Mouse (Mus musculus) E14TG2a.4 (cell line): ENCODE results near the gene 0610030E20Rik.

ENCODE experiments used
- H3K27me3 ChIP-seq: 2 replicates; pipeline ENCODE4 v1.6.1; 2014; ENCODE audit warnings: low read length, control low read depth; ENCODE audit not compliant: insufficient read depth
- H3K36me3 ChIP-seq: 2 replicates; pipeline ENCODE4 v1.6.1; 2014; ENCODE audit warnings: low read length, control low read depth; ENCODE audit not compliant: insufficient read depth
- H3K4me1 ChIP-seq: replicated peaks from 2 replicates; pipeline ENCODE4 v1.6.1; 2014; ENCODE audit warnings: low read depth, low read length, control low read depth
- H3K4me3 ChIP-seq: replicated peaks from 2 replicates; pipeline ENCODE4 v1.5.1; 2014; ENCODE audit warnings: mild to moderate bottlenecking, low read length
- H3K9me3 ChIP-seq: 2 replicates; pipeline ENCODE4 v1.6.1; 2014; ENCODE audit warnings: low read length, control low read depth
- CTCF ChIP-seq: conservative IDR thresholded peaks from 2 replicates; pipeline ENCODE4 v1.5.1; 2014; ENCODE audit warnings: low read length
- NANOG ChIP-seq: IDR thresholded peaks from 2 replicates; pipeline ENCODE4 v1.6.1; 2014; ENCODE audit warnings: borderline replicate concordance, low read length, mixed read lengths
- POU5F1 ChIP-seq: IDR thresholded peaks from 2 replicates; pipeline ENCODE4 v1.6.1; 2014; ENCODE audit warnings: low read length, borderline replicate concordance

Gene 0610030E20Rik

GRCm38 (mm10) chr6:72347166-72347941 is at the start of gene 0610030E20Rik:
Gene 0610030E20Rik (plus strand): TSS chr6:72347317.
- peaks cover 38% of the 10 kb centered on the region for H3K36me3 ChIP-seq
- no peaks in the 10 kb centered on the region for H3K9me3 ChIP-seq
- H3K27me3 ChIP-seq: no peaks in the 10 kb centered on the region; the same call in 1 of the 2 replicates
- H3K4me1 ChIP-seq: peaks cover 42% of the 10 kb centered on the region
- peak within 1 kb of the TSS; percentile 88 for H3K4me3 ChIP-seq
- TF ChIP-seq NANOG: no peak
- no peak for TF ChIP-seq POU5F1
- no peak for TF ChIP-seq CTCF

- no peak overlapping the region for H3K4me3 ChIP-seq
- no peaks in the 10 kb centered on the region for H3K9me3 ChIP-seq
- H3K27me3 ChIP-seq: 0 out of 2 replicates have a peak, but pooled peaks cover 3% of the 10 kb centered on the region
- no peaks in the 10 kb centered on the region for H3K36me3 ChIP-seq
- TF ChIP-seq POU5F1: no peak
- no peak for TF ChIP-seq CTCF
- TF ChIP-seq NANOG: no peak
- no peaks in the 10 kb centered on the region for H3K4me1 ChIP-seq
Measured at GRCm38 (mm10) chr6:72297825-72298224, 49.3 kb upstream of the 0610030E20Rik start.

- Histone ChIP-seq H3K27me3 (no peaks in the 10 kb centered on the region), H3K4me1 (peaks cover 7% of the 10 kb centered on the region), H3K4me3 (no peak overlapping the region), H3K9me3 (no peaks in the 10 kb centered on the region), H3K36me3 (no peaks in the 10 kb centered on the region)
- TF ChIP-seq CTCF (no peak), POU5F1 (no peak), NANOG (no peak)
Measured at GRCm38 (mm10) chr6:72302349-72302925, 44.7 kb upstream of the 0610030E20Rik start.

- TF ChIP-seq NANOG (no peak), CTCF (no peak), POU5F1 (no peak)
- Histone ChIP-seq H3K4me3 (no peak overlapping the region), H3K27me3 (no peaks in the 10 kb centered on the region), H3K9me3 (no peaks in the 10 kb centered on the region), H3K36me3 (no peaks in the 10 kb centered on the region), H3K4me1 (peaks cover 7% of the 10 kb centered on the region)
Measured at GRCm38 (mm10) chr6:72303510-72303909, 43.6 kb upstream of the 0610030E20Rik start.

GRCm38 (mm10) chr6:72312198-72312597 is 34.9 kb upstream of the 0610030E20Rik start:
- H3K4me1 ChIP-seq: peaks cover 10% of the 10 kb centered on the region; the same call in 1 of the 2 replicates
- no peaks in the 10 kb centered on the region for H3K27me3 ChIP-seq
- H3K36me3 ChIP-seq: peaks cover 46% of the 10 kb centered on the region
- TF ChIP-seq CTCF (no peak), NANOG (no peak), POU5F1 (no peak)
- H3K9me3 ChIP-seq: no peaks in the 10 kb centered on the region
- no peak overlapping the region for H3K4me3 ChIP-seq

GRCm38 (mm10) chr6:72313124-72313867 is 33.8 kb upstream of the 0610030E20Rik start:
- no peak overlapping the region for H3K4me3 ChIP-seq
- peaks cover 10% of the 10 kb centered on the region; the same call in 1 of the 2 replicates for H3K4me1 ChIP-seq
- peaks cover 57% of the 10 kb centered on the region for H3K36me3 ChIP-seq
- TF ChIP-seq CTCF: no peak
- no peaks in the 10 kb centered on the region for H3K9me3 ChIP-seq
- H3K27me3 ChIP-seq: no peaks in the 10 kb centered on the region

- no peaks in the 10 kb centered on the region for H3K9me3 ChIP-seq
- H3K36me3 ChIP-seq: peaks cover 78% of the 10 kb centered on the region
- H3K27me3 ChIP-seq: no peaks in the 10 kb centered on the region
- H3K4me1 ChIP-seq: peaks cover 4% of the 10 kb centered on the region; the same call in 1 of the 2 replicates
- no peak for TF ChIP-seq POU5F1
- no peak for TF ChIP-seq NANOG
- no peak for TF ChIP-seq CTCF
- H3K4me3 ChIP-seq: no peak overlapping the region
Measured at GRCm38 (mm10) chr6:72315384-72315783, 31.7 kb upstream of the 0610030E20Rik start.

- no peaks in the 10 kb centered on the region for H3K9me3 ChIP-seq
- peaks cover 4% of the 10 kb centered on the region; the same call in 1 of the 2 replicates for H3K4me1 ChIP-seq
- no peak for TF ChIP-seq NANOG
- no peak for TF ChIP-seq CTCF
- TF ChIP-seq POU5F1: no peak
- no peaks in the 10 kb centered on the region for H3K27me3 ChIP-seq
- peaks cover 85% of the 10 kb centered on the region for H3K36me3 ChIP-seq
- no peak overlapping the region for H3K4me3 ChIP-seq
Measured at GRCm38 (mm10) chr6:72316044-72316443, 31.1 kb upstream of the 0610030E20Rik start.
